Mouse (Mus musculus): ENCODE data around the gene Fam124b.

Gene Fam124b

DNA sequence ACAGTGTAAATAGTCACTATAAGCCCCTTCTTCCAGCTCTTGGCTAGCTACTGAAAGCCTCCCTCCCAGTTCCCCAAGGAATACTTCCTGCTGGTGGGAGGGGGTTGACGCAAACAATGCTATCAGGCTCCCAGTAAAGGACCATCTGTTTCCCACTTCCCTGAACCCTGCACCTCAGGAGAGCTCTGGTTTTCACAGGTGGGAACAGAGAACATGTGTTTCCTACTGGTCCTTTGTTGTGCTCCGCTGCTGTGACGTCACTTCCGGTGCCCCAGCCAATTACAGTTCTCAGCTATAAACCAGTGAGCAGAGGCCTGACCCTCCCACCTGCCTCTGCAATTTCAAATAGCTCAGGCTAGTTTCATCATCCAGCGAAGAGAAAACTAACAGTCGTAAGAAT lies at the start of gene Fam124b:
Fam124b (minus strand) TSS at position 206 of the 400 bp plus-strand sequence.
- DNase-seq, result no peak

DNA sequence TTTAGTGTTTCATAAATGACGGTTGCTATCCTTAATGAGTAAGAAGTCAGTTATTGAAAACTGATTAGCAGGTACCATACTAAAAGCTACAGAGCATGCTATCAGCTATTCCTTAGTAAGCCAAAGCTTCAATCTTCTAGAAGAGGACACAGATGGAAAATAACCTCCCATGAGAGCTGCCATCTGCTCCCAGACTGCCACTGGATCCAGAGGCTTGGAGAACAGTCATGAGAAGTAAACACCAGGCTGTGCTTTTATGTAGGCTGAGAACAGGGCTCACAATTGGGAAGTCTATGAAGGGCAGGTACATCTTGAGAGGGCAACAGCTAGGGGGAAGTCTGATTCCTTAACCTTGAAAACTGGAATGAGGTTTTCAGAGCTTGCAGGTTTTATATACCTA lies 42.2 kb upstream of the Fam124b start:
- peak in 1 of 2 experiments; percentile 12 for DNase-seq

DNA sequence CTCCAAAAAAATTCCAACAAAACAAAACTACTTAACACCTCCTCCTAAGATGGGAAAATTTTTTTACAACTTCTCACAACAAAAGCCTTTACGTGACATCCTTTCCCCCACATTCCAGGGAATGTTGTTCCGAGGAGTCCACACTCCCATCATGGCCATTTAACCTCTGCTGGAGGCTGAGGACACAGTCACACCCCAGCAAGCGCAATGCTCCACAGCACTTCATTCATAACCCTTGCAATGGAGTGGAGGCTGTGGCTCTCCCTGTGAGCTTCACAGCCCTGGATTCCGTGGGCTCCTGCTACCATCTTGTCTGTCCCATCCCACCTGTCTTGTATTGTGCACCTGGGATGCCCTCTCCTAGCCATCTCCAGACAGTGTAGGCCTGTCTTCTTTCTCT lies 40.4 kb upstream of the Fam124b start:
- DNase-seq, result no peak

DNA sequence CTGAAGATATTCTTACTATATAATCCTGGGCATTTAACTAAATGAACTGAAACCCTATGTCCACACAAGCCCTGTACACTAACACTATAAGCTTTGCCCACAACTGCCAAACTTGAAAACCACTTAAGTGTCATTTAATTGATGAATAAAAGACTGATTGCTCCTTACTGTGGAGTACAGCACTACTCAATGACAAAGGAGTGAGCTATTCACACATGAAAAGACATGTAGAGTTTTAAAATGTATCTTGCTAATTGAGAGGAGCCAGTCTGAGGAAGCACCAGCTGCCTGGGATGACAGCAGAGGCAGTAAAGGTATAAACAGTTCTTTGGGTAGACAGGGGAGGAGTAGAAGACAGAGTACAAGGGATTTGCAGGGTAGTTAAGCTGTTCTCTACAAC lies 35.0 kb upstream of the Fam124b start:
- DNase-seq, result no peak

DNA sequence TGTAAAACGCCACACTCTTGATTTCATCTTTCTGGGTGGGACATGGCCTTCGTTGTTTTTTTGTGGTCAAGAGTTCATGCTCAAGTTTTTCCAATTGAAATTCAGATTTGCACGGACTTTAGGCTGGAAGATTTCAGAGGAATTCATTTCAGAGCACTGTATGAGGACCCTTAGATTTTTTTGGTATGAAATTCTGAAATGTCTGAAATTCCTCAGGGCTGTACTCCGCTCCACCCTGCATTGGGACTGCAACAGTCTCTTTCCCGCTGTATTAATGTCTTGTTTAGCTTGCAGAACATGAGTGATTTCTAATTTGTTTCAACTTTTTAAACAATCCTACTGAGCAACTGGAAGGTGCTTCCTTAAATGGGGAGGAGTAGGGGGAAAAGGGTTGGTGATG lies 32.0 kb upstream of the Fam124b start:
- no peak for DNase-seq

DNA sequence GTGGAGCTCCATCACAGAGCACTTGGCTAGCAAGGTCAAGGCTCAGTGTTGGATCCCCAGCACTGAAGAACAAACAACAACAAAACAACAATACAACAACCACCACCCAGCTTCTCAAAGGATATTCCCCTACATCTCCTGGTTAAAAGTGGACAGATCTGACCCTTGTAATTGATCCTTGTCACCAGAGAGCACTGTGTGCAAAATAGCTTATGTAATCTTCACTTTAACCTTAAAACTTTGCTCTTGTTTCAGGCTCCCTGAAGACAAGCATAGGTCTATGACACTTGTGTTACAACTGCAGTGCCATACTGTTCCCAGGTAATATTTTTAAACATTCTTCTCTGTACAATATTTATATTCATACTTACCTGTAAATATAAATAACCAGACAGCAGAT lies 28.9 kb upstream of the Fam124b start:
- DNase-seq, result no peak

DNA sequence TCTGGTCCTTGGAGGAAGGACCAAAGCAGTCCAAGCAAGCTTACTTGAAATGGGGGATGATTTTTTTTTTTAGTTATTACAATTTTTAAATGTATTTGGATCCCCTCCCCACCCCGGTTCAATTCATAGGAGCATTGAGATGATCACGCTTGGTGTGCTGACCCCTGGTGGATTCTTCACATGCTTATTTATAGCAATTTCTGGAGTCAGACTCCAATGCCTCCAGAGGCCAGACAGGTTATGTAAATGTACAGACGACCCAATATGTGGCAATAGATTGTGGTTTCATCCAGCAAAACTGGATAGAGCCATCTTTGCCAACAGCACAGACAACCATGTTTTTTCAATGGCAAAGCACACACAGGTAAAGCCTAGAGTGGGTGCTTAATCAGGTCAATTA lies 25.9 kb upstream of the Fam124b start:
- no peak for DNase-seq

DNA sequence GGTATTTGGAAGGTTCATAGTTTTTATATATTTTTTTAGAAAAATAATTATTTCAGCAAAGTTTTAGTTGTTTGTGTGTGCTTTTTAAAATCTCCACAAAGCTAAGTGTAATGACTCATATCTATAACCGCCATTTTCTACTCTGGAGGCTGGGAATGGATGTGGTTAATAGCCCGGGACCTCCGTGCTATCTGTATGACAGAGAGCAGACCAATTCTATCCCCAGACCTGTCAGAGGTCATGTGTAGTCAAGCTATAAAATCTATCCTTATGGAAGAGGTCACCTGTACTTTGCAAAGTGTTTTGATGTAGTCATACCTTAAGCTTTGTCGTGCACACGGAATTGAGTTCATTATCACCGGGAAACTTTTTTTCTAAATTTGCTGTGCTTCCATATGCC lies 23.3 kb upstream of the Fam124b start:
- no peak for DNase-seq

DNA sequence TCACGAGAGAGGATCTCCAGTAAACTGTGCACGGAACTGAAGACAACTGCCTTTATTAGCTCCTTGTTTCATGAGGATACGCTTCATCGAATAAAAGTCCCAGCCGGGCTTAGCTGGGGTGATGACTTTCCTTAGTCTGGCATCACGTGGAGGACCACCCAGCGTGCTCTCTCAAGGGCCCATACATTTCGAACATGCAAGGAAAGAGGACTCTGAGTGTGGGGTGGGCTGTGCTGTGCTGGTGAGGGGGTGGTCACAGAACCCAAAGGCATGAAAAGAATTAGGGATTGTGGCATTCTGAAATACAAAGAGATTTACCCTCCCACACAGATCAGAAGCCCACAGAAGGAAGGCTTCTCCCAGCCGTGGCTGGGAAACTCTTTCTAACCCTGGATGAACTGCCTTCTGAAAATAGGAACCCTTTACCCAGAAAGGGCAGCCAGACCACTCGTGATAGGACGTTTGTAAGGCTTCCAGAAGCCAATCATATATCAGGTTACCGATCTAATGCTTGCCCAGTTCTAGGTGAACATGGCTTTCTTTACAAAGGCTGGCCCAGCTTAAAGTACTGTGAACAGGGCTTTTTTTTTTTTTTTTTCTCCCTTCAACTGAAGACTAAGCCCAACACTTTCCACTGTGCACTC lies 21.9 kb upstream of the Fam124b start:
- DNase-seq, result no peak

DNA sequence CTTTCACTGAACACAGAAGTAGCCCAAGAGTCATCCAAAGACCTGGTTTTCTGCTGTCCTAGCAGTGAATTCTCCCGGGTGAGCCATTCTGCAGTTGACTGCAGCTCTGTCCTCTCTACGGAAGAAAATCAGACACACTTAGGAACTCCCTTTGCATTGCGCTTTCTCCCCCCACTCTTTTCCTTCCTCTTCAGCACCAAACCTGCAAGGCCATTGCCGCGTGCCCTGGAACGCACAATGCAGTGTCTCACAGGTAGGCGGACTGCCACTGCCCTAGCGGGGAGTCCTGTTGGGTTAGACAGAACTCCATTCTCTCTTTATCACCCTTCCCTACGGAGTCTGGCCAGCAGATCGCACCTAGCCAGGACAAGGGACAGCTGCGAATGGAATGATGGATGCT lies 21.2 kb upstream of the Fam124b start:
- no peak for DNase-seq

DNA sequence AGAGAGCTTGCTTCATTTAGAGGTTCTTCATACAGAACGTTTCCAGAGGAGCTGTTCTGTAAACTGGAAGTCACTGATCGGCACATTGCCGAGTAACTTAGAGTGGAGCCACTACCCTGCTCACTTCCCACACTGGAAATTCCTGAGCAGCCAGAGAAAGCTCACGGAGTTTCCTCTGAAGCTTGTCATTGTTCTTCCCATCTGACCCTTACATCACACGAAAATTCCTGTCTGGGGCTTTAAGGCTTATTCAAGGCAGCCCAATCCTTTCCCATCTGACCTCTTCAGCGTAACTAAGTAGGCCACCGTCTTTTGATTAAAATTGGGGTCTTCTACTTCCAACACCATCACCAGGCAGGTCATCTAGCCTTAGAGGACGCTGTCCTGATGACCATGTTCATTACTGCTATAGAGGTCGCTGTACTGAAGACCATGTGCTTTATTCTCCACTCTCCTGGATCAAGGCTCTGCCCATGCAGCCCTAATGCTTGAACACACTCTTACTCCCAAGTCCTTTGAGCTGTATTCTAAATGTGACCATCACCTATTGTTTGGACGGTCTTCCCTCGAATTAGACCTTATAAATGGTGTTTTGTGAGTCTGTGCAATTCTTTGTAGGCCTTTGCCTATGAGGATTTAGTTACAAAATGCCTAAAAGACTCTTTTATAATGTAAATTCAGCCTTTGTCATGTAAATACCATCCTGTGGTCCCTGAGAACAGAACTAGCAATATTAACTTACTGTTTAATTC lies 18.9 kb upstream of the Fam124b start:
- no peak for DNase-seq

DNA sequence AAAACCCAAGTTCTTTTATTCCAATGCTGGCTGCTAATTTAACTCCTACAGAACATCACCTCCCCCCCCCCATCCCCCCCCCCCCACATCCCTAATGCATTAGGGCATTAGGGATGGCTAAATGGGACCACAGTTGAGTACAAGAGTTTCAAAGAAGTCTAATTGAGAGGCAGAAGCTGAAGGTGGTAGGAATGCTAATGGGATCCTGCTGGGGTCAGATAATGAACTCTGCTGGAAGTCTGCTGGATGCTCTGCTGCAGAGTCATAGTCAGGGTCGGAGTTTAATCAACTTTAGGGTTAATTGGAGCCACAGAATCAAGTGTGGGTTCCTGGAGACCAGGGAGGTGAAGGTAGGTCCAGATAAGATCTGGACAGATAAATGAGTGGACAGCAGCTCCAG lies 17.9 kb upstream of the Fam124b start:
- no peak for DNase-seq

DNA sequence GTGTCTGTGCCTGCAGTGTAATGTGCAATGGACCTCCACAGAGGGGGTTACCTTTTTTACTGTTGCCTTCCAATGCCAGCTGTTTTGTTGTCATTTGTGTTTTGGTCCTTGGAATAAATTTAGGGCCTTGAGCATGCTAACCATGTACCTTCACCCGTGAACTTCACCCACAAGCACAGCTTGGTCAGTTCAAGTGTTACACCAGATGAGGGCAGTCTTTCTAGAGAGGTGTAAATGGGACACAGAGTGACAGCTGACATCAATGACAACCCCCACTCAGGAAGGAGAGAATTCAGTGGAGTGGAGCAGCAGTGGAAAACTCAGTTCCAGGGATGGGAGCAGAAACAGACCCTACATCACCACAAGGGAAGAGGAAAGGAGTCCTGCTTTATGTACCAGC lies 12.3 kb upstream of the Fam124b start:
- no peak for DNase-seq

DNA sequence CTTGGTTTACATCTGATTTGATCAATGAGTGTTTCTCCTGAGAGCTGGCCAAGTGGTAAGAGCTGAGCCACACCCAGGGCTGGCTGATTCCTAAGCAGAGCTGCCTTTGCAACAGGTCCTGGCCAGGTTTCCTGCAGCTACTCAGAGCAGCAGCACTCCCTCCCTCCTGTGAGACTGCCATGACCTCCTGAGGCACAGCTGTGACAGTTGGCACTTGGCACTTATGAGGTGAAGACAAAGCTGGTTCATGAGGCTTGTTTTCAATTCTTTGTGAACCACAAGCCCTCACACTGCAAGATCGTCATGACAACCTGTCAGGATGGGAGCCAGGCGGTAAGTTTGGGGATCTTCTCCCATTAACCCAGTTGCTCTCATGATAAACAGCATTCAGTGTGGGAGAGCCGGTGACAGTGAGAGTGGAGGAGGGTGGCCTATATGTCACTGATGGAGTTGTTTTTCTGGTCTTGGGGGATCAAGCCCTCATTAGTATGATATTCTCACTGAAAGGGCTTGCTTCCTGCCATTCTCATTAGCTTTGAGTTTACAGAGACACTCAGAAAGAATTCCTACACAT lies 6.7 kb upstream of the Fam124b start:
- peak in 1 of 2 experiments; percentile 12 for DNase-seq

DNA sequence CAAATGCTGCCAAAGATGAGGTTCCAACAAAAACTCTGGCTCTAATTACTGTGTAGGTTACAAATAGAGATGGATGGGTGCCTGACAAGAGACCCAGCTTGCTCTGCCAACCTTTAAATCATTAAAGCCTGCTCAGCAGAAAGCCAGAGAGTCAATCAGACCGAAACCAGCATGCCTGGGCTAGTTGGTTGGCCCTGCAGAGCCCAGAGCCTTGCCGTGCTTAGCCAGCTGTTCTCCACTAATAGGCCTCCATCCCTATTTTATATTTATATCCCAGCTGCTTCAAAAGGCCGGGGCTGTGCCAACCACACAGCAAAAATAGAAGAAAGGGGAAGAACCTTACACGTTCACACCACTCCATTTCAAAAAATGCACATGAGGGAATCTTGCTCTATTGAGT lies 2.9 kb upstream of the Fam124b start:
- DNase-seq, result no peak

DNA sequence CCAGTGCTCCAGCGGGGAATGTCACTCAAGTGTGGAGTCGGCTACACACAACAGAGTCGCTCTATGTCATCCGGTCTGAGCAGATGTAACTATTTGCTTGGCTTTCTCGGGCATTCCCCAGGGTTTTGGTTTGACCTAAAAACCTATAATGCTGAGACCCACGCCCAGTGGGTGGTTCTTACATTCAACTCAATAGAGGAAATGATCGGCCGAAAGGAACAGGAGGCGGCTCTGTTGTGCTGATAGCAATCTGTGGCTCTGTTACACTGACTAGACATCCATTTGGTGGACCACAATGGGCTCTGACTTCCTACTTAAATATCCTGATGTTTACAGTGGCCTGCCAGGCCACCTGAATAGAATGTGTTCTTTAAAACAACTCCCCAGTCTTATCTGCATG lies 4.4 kb downstream of the Fam124b start:
- DNase-seq, result no peak

DNA sequence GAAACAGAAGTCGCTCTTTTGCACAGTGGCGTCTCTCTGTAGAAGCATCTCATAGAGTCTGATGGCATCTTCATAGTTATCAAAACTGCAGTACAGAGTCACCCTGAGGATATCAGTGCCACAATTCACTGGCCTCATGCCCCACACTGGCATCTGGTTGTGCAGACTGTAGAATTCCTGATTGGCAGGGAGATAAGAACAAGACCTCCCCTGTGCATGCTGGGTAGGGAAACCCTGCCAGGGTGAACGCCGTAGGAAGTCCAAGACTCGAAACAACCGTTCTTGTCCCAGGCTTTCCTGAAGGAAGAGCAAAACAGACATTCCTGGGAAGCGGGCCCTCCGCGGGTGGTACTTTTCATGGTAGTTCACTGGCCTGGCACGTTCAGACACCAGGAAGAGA lies 5.1 kb downstream of the Fam124b start:
- peak in 1 of 2 experiments; percentile 11 for DNase-seq

DNA sequence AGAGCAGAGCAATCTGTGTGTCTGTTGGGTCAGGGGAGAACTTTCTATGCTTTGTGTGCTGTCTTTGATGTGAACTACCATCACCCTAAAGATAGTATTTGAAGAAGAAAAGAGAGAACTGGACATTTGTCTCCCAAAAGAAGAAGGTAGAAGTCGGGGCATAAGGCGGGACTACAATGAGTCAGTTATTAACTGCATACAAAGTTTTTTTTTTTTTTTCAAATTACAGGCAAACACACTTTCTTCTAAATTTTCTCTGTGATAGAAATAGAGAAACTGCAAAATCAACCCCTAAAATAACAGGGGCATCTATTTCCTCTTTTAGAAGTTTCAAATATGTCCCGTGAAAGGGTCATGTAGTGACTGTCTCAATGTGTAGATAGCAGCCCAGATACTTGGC lies 16.0 kb downstream of the Fam124b start:
- DNase-seq, result no peak

DNA sequence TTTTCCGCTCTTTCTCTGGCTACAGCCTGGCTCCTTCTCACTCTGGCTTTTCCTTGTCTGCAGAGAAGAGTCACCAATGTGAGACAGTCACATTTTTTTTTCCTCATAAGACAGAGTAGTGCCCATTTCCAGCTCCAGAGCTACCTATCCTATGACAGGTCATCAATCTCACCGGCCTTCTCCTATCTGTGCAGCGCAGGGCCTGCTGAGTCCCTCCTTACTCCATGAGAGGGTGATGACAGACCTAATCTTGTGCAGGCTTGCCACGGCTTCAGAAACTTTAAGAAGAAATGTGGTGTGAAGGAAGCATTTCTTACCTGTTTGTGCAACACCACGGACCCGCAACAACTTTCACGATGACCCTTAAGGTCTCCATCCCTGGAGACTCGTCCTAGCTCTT lies 25.4 kb downstream of the Fam124b start:
- no peak for DNase-seq

DNA sequence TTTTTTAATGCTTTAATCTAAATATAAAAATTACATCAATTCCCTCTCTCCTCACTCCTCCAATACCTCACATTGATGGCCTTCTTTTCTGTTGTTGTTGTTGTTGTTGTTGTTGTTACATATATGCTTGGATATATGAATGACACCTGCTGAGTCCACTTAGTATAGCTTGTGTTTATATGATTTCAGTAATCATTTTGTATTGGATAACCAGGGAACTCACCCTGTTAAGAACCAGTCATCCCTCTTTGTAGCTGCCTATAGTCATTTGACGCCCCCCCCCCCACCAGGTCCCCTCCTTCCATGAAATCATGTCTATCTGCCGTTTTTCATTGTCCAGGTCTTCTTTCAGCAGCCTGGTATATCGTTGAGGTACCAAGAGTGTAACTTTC lies 36.9 kb downstream of the Fam124b start:
- no peak for DNase-seq

DNA sequence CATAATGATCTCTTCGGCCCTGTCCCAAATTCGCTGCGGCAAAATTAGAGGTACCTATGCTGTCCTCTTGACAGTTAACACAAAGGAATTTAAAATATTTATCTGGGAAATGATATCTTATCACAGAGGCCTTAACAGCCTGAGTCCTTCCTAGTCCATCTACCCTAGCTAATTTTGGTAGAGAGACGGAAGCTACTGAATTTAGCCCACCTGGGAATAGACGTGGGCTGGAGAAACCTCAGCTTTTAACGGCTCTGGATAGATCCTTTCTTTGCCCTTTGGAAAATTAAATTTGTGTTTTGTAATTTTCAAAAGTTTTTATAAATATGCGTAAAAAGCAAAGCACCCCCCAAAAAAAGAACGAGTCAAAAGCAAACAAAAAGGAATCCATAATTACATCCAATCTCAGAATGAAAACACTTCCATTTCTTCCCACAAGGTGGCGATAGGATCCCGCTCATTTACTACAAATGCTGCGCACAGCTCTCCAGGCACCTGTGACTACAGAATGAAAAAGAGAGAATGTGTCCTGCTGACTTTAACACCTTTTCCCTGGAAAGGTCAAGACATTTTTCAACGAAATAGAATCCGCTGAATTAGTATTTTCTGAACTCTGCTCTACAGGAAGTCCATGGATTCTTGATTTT lies 37.4 kb downstream of the Fam124b start:
- peak; percentile 42 to 76 for DNase-seq

DNA sequence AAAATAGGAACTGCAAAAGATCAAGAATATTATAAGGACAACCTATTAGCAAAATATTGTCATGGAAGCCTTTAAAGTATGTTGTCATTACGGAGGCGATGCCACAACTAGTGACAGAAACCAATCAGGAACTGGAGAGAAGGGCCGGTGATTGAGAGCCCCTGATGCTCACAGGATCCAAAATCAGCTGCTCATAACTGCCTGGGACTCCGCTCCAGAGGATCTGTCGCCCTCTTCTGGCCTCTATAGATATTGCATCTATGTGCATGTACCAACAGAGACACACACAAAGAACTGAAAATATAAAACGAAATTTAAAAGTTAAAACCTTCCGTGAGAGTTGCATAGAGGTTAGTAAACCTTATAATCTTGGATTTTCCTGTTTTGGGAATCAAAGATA lies 38.1 kb downstream of the Fam124b start:
- peak in 1 of 2 experiments; percentile 19 for DNase-seq

DNA sequence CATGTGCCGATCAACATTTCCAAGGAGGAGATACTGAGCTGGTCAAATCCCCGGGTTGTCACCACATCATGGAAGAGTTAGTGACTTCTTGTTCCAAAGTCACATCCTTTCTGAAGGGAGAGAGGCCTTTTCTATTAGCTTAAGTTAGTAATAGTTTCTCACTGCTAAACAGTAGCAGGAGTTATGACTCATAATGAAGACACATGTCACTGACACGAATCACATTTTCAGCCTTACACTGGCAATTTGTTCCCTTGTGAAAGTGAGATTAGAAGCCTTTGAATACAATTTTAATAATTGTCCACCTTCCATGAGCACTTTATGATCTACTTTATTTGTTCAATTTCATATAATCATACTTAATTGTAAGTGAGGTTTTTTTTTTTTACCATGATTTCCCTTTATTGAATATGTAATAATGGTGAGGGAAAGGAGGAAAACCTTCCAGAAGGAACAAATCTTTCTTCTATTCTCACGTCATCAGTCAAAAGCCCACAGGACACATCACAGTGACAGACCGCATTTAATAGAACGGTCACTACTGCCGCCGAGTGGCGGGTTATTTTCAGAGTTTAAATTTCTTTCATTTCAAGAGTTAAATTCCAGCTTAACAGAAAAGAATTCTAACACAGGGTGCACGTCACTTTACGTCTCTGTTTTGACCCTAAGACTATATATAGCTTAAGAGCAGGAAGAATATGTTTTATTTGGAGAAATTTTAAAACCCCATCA lies 40.5 kb downstream of the Fam124b start:
- no peak for DNase-seq

Measured in cerebellum, postnatal 25 days (tissue).